8 mouse cellular contexts compared by ENCODE assay signal in genomic region chr12:95695834-95696521, GRCm38 (mm10). TPM values are rescaled to one million over a fixed set of nuclear protein-coding genes. Genes with fewer than 3 reads are reported as not detected.
DNase-seq lines count a peak whose midpoint lies in the region; ATAC-seq lines count a peak whose summit lies in the region.

No protein-coding gene starts in this region.

- H3K9me3 ChIP-seq in kidney, embryonic 16.5 days (ENCODE audit: low read length) = no peaks in the 10 kb centered on the region
- no peaks in the 10 kb centered on the region for H3K9me3 ChIP-seq in hindbrain, embryonic 11.5 days (ENCODE audit: control insufficient read depth, low read length)
- no peaks in the 10 kb centered on the region for H3K9me3 ChIP-seq in midbrain, embryonic 12.5 days

- peak overlapping the region; percentile 94 for H3K27ac ChIP-seq in kidney, embryonic 16.5 days (ENCODE audit: low read length)
- peak overlapping the region; percentile 80 for H3K27ac ChIP-seq in hindbrain, embryonic 11.5 days (ENCODE audit: low read depth, low read length)
- peak overlapping the region; percentile 81 for H3K27ac ChIP-seq in midbrain, embryonic 12.5 days (replicated peaks)

- peak overlapping the region; percentile 89 for H3K9ac ChIP-seq in kidney, embryonic 16.5 days (replicated peaks; ENCODE audit: low read length)
- peak overlapping the region; percentile 83 for H3K9ac ChIP-seq in hindbrain, embryonic 11.5 days (ENCODE audit: low read depth, low read length)
- H3K9ac ChIP-seq in midbrain, embryonic 12.5 days (replicated peaks) = peak overlapping the region; percentile 75

- H3K4me1 ChIP-seq in kidney, embryonic 16.5 days (ENCODE audit: insufficient read depth, low read length) = peaks cover 63% of the 10 kb centered on the region
- H3K4me1 ChIP-seq in hindbrain, embryonic 11.5 days (replicated peaks; ENCODE audit: control insufficient read depth, insufficient read depth, low read length) = no peaks in the 10 kb centered on the region
- peaks cover 41% of the 10 kb centered on the region for H3K4me1 ChIP-seq in midbrain, embryonic 12.5 days

- ATAC-seq in kidney, embryonic 16.5 days (ENCODE audit: low FRiP score, low TSS enrichment) = peak; percentile 2; the same call in 1 of the 2 replicates
- ATAC-seq in hindbrain, embryonic 11.5 days (ENCODE audit: low FRiP score) = peak; percentile 11
- ATAC-seq in midbrain, embryonic 12.5 days (ENCODE audit: low FRiP score, low read depth) = peak; percentile 5; the same call in 1 of the 2 replicates

- 0 out of 2 replicates have a peak, but pooled peaks cover 3% of the 10 kb centered on the region for H3K27me3 ChIP-seq in kidney, embryonic 16.5 days (ENCODE audit: insufficient read depth, low read length)
- H3K27me3 ChIP-seq in hindbrain, embryonic 11.5 days (ENCODE audit: control insufficient read depth, insufficient read depth, low read length) = peaks cover 20% of the 10 kb centered on the region
- H3K27me3 ChIP-seq in midbrain, embryonic 12.5 days = peaks cover 31% of the 10 kb centered on the region

- no peaks in the 10 kb centered on the region for H3K36me3 ChIP-seq in kidney, embryonic 16.5 days (ENCODE audit: insufficient read depth, low read length)
- H3K36me3 ChIP-seq in hindbrain, embryonic 11.5 days (ENCODE audit: control insufficient read depth, insufficient read depth, low read length) = no peaks in the 10 kb centered on the region
- no peaks in the 10 kb centered on the region for H3K36me3 ChIP-seq in midbrain, embryonic 12.5 days

- DNase-seq in kidney, postnatal 4 days = no peak
- DNase-seq in brain, adult 2 months (ENCODE audit: low read depth, low spot score) = peak; percentile 29
- peak; percentile 45 for DNase-seq in hindbrain, embryonic 11.5 days (ENCODE audit: low spot score)
- no peak for DNase-seq in T-cell, adult 2 months (ENCODE audit: low spot score)
- DNase-seq in adrenal gland, postnatal 14 days = no peak
- no peak for DNase-seq in adrenal gland, postnatal 25 days

- H3K4me3 ChIP-seq in kidney, embryonic 16.5 days (ENCODE audit: low read length) = peak overlapping the region; percentile 74
- H3K4me3 ChIP-seq in hindbrain, embryonic 11.5 days (ENCODE audit: low read depth, low read length) = peak overlapping the region; percentile 74
- H3K4me3 ChIP-seq in midbrain, embryonic 12.5 days = peak overlapping the region; percentile 75

- H3K4me2 ChIP-seq in kidney, embryonic 16.5 days (replicated peaks; ENCODE audit: low read depth, low read length) = peak overlapping the region; percentile 93
- peak overlapping the region; percentile 80 for H3K4me2 ChIP-seq in hindbrain, embryonic 11.5 days (replicated peaks; ENCODE audit: low read depth, low read length)
- peak overlapping the region; percentile 84 for H3K4me2 ChIP-seq in midbrain, embryonic 12.5 days (replicated peaks)

- WGBS in kidney, embryonic 16.5 days = under 1% methylated on average over 27 of the region's 28 CpGs
- under 1% methylated on average over 24 of the region's 28 CpGs for WGBS in hindbrain, embryonic 11.5 days
- 1% methylated on average over 28 of the region's 28 CpGs for WGBS in midbrain, embryonic 12.5 days

RNA-seq across cellular contexts. Expression of gene Flrt2, which starts 4.0 kb away (rescaled TPM):
- 28.5 and 32.5 TPM in 2 replicates for polyA plus RNA-seq in kidney, embryonic 16.5 days (2015; fragmentation: Nextera tagmentation; extraction: Ambion mirVana)
- 31.0 and 34.0 TPM in 2 replicates for polyA plus RNA-seq in hindbrain, embryonic 11.5 days (2014; fragmentation: Nextera tagmentation; extraction: Ambion mirVana)
- 28.9 and 31.6 TPM in 2 replicates for polyA plus RNA-seq in midbrain, embryonic 12.5 days (2016; fragmentation: Nextera tagmentation; extraction: Ambion mirVana)
- 13.2 and 15.8 TPM in 2 replicates for total RNA-seq in adrenal gland, postnatal 14 days (2021)
- 9.8 and 9.9 TPM in 2 replicates for total RNA-seq in adrenal gland, postnatal 25 days (2021)

Comparison
In these comparisons a context has a peak if more than half of its experiments do, and no peak if none do; other contexts are left out.
1. DNase-seq: peak in brain, adult 2 months (single experiment) and hindbrain, embryonic 11.5 days (single experiment); none in kidney, postnatal 4 days (0 of 2), T-cell, adult 2 months (single experiment), adrenal gland, postnatal 14 days (single experiment) and adrenal gland, postnatal 25 days (single experiment).
2. Peak in every context shown above with its lines, with median percentiles within 50 percentile points of each other: ATAC-seq, H3K27ac ChIP-seq, H3K4me2 ChIP-seq, H3K4me3 ChIP-seq and H3K9ac ChIP-seq.